Mouse (Mus musculus) liver, postnatal 0 days (tissue): ENCODE measurements around the gene Gpr174.

Experiments
- CTCF ChIP-seq: sonication (generic); IDR thresholded peaks from 2 replicates; pipeline ENCODE4 v1.5.1; 2016; ENCODE audit warnings: antibody characterized with exemption, low read depth
- EP300 ChIP-seq: IDR thresholded peaks from 2 replicates; pipeline ENCODE4 v1.6.1; 2016; ENCODE audit warnings: antibody characterized with exemption, low read depth, mild to moderate bottlenecking

GRCm38 (mm10) chrX:107298761-107299160 lies 43.1 kb downstream of the Gpr174 start:
- TF ChIP-seq CTCF (no peak), EP300 (no peak)
